Mouse (Mus musculus) c-Kit-negative CD71-positive TER-119-positive erythroid progenitor cells, embryonic 14.5 days (primary cell): Measurements from ENCODE around the gene Csnk1g1.

ENCODE experiments used
- DNase-seq: peaks from one replicate; pipeline ENCODE4 v3.0.0-alpha.2; 2013; ENCODE audit warnings: low read depth, low spot score

Csnk1g1 gene

DNA sequence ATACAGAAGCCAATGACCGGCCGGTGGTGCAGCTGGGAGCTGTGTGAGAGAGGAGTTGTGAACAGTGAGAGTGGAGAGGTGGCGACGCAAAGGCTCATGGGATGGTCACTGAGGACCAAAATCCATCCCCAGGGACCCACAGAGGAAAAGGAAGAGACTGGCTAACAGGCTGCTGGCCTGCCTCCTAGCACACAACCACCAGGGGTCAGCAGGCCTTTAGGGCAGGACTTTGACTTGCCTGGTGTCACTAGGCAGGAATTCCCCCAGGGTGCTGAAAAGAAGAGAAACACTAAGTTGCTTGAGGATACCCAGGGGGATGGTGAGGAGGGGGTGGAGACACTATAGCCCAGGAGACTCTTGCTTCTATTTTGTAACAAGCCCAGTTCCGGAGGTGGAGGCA lies 158.8 kb downstream of the Csnk1g1 start:
- no peak for DNase-seq

GRCm38 (mm10) chr9:66068056-66068455 lies 159.3 kb downstream of the Csnk1g1 start:
- DNase-seq: no peak

DNA sequence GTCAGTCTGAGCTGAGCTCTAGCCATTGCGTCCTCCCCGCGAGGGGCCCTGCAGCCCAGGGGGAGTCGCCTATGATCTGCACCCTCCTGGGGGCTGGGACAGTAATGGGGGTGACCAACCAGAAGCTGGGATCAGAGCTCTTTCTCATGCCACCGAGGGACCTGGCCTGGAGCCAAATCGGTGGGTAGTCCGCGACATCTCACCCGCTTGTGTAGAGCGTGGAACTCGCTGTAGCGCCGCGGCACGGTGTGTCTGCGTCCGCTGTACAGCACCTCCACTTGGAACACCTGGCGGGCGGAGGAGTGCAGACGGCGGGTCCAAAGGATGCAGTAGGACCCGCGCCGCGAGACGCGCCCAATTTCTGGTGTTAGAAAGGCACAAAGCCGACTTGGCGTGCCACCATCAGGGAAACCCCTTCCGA lies 160.3 kb downstream of the Csnk1g1 start:
- no peak for DNase-seq

GRCm38 (mm10) chr9:66069583-66069982 lies 160.9 kb downstream of the Csnk1g1 start, which contains the start of gene Snx22:
TSS of gene Snx22 (minus strand) at chr9:66069719.
- peak; percentile 97 for DNase-seq

- DNase-seq: no peak
Measured at GRCm38 (mm10) chr9:66070151-66070550, 161.4 kb downstream of the Csnk1g1 start.

GRCm38 (mm10) chr9:66072754-66073153 lies 164.0 kb downstream of the Csnk1g1 start:
- DNase-seq: no peak

GRCm38 (mm10) chr9:66078072-66078471 lies 169.3 kb downstream of the Csnk1g1 start:
- DNase-seq: no peak

- no peak for DNase-seq
Measured at GRCm38 (mm10) chr9:66078493-66078892, 169.8 kb downstream of the Csnk1g1 start.

- no peak for DNase-seq
Measured at GRCm38 (mm10) chr9:66080804-66081459, 172.2 kb downstream of the Csnk1g1 start.

GRCm38 (mm10) chr9:66081999-66082398 lies 173.3 kb downstream of the Csnk1g1 start:
- DNase-seq: no peak

GRCm38 (mm10) chr9:66084171-66084570 lies 175.4 kb downstream of the Csnk1g1 start:
- DNase-seq: no peak

DNA sequence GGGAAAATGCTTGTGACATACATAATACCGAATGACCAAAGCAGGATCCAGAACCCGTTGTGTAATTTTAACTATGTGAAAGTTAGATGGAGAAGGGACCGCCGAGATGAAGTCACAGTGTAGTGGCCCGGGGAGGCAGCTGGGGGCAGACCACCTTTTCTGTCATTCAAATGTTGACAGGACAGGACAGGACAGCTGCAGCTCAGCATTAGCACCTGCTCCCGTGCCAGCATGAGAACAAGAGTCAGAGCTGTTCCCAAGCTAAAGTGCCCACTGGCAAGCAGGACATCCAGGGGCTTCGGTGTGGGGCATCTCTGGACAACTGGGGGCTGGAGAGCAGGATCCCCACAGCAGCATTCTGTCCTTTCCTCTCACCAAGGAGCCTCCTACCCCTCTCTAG lies 178.3 kb downstream of the Csnk1g1 start:
- DNase-seq: no peak

DNA sequence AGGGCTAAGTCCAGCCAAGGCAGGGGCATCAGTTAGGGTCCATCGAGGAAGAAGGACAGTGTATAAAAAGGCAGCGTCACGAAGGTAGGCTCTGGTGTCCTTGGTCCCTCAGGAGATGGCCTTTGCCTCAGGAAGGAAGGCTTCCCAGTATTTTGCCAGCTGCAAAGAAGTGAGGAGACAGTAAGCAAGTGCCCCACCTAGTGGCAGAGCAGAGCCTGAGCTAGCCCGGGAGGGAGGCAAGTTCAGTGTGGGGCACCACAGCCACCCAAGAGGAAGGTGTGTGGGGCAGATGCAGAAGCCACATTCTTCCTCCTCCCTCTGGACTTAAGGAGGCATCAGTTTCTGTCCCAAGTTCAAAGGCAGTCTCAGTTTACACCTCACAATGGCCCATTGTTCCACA lies 179.7 kb downstream of the Csnk1g1 start:
- peak; percentile 60 for DNase-seq

DNA sequence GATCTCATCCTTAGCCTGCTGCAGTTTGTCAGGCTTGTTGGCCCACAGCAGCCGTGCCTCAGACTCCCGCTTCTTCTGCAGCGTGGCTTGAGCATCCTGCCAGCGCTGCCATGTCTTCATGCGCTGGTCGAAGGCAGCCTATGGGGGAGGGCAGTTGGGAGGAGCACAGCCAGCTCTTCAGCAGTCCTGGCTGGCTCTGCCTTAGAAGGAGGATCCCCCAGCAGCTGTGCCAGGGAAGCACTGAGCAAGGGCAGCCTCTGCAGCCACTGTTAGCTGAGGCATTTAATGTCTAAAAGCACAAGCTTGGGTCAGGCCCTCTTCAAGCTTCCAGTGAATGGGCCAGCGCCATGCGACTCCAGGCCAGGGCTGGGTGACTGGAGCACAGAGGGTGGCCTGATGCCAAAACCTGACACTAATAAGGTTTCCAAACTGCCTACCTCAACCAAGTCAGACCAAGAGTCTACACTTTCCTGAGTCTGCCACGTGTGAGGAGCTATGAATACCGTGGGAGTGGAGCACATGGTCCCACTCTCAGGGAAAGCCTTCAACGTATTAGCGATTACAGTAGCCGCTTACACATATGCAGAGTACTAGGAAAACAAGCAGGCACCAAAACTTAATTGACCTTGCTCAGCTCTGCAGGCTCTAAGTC lies 182.0 kb downstream of the Csnk1g1 start:
- DNase-seq: no peak

GRCm38 (mm10) chr9:66091327-66092231 lies 182.9 kb downstream of the Csnk1g1 start:
- no peak for DNase-seq

DNA sequence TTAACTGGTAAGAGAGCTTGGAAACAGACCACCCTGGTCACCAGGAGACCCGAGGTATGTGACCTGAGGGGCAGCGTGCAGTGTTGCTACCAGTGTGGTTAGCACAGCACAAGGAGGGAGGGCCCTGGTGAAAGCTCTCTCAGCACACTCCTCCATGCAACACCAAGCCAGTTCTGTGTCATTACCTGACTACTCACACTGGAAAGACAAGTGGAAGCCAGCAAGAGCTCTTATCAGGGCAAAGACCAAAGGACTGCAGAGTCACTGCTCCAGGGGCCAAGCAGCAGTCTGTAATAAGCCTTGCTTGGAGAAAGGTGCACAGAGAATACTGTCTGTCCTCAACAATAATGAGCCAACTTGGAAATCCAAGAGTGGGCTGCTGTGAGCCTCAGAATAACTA lies 183.9 kb downstream of the Csnk1g1 start:
- no peak for DNase-seq
